Mouse (Mus musculus) adipose tissue, adult 10 weeks (tissue): Measurements from ENCODE around the gene Foxi2. TPM values are rescaled to one million over a fixed set of nuclear protein-coding genes. Genes with fewer than 3 reads are reported as not detected.

ENCODE experiments used
- polyA plus RNA-seq: library from polyadenylated mRNA; stranded (reverse); fragments of 350-450 nt; fragmentation: Illumina TruSeq; extraction: RNeasy Lipid Tissue Mini Kit (QIAGEN cat#74804); gene quantifications from one replicate; pipeline ENCODE4 v1.2.3, GENCODE M21; 2014; ENCODE audit warnings: low read depth, low replicate concordance

Gene Foxi2
- not detected for polyA plus RNA-seq

DNA sequence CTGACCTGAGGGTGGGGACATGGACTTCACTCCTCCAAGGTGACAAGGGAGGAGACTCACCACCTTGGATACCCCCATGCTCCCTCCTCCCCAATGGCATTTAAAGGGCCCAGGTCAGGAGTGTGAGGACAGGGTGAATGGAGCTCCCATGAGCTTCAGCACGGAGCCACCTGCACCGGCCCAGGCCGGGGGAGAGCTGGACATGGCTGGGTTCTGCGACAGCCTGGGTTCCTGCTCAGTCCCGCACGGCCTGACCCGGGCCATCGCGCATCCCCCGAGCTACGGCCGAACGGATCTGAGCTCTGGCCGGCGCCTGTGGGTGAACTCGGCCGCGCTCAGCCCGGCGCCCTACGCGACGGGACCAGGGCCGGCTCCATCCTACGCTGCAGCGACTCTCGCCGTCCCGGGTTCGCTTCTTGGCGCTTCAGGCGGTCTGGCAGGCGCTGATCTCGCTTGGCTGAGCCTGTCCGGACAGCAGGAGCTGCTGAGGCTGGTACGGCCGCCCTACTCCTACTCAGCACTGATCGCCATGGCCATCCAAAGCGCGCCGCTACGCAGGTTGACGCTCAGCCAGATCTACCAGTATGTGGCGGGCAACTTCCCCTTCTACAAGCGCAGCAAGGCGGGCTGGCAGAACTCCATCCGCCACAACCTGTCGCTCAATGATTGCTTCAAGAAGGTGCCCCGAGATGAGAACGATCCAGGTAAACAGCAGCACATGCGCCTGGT, at the start of gene Foxi2:
Gene Foxi2 (plus strand): TSS at position 72 of the 729 bp plus-strand sequence.

Other genes starting within 250 kb of the Foxi2 start
- gene Nps, start 151.6 kb upstream of the Foxi2 start, polyA plus RNA-seq = not detected
- gene Clrn3, start 118.3 kb downstream of the Foxi2 start, polyA plus RNA-seq = 2.2 TPM
- gene Ptpre, start 127.2 kb downstream of the Foxi2 start, polyA plus RNA-seq = 13.7 TPM